Mouse (Mus musculus) cerebellum, adult 18-20 months (tissue): Measurements from ENCODE around the gene Sstr2.
"Not testable (repeated sequence)": the region's sequence is repeated elsewhere in the genome, so short reads cannot be mapped to it uniquely, and the experiment has no call there.

Experiments used
- DNase-seq, 2 experiments: peaks; one replicate each; pipeline ENCODE4 v3.0.0; 2021

Sstr2 gene

GRCm38 (mm10) chr11:113658763-113659162 lies 39.6 kb downstream of the Sstr2 start:
- no peak for DNase-seq

GRCm38 (mm10) chr11:113660213-113660612 lies 41.1 kb downstream of the Sstr2 start:
- not testable (repeated sequence) for DNase-seq

- peak; percentile 39 to 45 for DNase-seq
Observed at GRCm38 (mm10) chr11:113660940-113661339, 41.8 kb downstream of the Sstr2 start.

GRCm38 (mm10) chr11:113661835-113662351 lies 42.8 kb downstream of the Sstr2 start:
- no peak for DNase-seq

- no peak for DNase-seq
Observed at GRCm38 (mm10) chr11:113664279-113664678, 45.1 kb downstream of the Sstr2 start.

- DNase-seq, result no peak
Observed at GRCm38 (mm10) chr11:113666205-113666604, 47.1 kb downstream of the Sstr2 start.

DNA sequence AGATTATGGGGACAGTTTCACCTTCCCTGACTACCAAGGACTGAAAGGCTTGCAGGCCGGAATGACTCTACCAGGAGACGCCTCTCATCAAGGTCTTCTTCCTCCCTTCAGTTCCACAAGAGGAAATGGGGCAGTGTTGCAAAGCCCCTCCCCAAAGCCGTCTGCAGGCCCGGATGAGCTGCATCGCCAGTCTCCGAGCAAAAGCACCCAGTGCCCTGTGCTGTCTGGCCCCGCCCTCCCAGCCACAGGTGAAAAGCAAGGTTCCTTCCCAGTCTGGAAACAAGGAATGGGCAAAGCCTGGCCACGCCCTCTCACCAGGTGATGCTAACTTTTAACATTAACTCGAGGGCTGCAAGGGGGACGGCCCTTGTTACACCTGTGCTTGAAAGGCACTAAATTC lies 47.5 kb downstream of the Sstr2 start:
- DNase-seq, result no peak

- no peak for DNase-seq
Observed at GRCm38 (mm10) chr11:113667122-113667521, 48.0 kb downstream of the Sstr2 start.

GRCm38 (mm10) chr11:113667704-113668103 lies 48.6 kb downstream of the Sstr2 start:
- no peak for DNase-seq

DNA sequence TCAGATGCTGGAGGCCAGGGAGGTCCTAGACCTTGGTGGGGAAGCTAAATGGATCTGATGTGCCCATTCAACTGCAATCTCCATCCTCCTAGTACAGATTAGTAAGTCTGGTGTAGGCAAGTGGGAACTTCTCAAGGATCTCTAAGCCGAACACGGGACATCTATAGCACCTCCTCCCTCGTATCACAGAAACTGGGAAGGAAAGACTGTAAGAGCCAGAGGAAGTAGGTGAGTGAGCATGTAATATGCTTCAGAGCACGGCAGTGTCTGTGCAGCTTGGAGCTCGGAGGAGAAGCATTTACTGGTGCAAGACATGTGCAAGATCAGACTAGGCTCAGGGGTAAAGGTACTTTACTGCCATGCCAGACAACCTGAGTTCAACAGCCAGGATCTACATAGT lies 49.7 kb downstream of the Sstr2 start:
- no peak for DNase-seq

- no peak for DNase-seq
Observed at GRCm38 (mm10) chr11:113669711-113670110, 50.6 kb downstream of the Sstr2 start.

DNA sequence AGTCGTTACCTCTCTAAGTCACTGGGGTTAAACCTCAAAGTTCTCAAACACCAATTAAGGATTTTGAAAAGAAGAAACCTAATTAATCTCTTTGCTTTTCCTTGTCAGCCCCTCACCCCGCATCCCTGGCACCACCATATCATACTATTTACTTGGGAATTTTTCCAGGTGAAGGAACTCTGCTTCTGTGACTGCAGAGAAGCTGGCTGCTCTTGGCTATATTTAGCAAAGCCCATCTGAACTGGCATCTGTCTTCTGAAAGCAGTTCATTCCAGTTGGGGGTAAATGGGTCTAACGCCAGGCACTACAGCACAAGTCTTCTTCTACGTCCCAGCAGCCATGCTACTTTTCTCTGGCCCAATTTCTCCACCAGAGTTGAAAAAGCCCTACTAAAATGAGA lies 54.5 kb downstream of the Sstr2 start:
- no peak for DNase-seq

DNA sequence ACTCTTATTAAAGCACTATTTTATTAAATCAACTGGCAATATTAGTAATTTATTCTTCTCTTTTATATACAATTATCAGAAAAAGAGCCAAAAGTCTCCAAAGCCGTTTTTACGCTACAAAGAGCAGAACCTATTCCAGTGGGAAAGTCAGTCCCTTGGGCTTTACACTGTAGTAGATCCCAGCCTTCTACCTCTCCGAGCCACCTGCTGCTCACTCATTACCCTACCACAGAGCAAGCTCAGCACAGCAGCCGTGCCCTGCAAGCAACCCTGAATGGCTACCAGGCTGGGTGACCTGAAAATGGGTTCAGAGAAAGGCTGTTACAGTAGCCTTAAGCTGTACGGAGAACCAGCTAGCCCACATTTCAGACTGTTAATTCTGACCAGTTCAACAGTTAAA lies 55.5 kb downstream of the Sstr2 start:
- DNase-seq, result no peak
